Mouse (Mus musculus): ENCODE results near the gene Steap2.

Gene Steap2

GRCm38 (mm10) chr5:5663655-5664370 is 30.6 kb downstream of the Steap2 start, which contains the start of gene Cfap69:
Cfap69 (minus strand) TSS chr5:5664239.
- DNase-seq: peak; percentile 71 to 86

DNA sequence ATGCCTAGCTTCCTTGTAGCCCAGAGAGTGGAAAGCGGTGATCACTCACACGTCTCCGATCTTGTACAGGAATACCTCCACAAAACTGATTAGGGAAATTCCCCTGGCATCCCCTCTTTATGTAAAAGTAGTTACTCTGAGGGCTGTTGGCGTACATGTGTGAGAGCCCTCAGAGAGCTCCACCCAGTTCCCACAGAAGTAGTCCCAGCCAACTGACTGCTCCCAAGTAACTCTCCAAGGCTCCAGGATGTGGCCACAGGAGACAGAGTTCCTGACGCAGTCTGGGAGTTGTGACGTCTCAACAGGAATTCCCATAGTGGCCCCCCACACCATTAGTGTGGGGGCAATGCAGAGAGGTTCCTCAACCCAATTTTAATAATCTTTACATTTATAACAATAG is 31.3 kb downstream of the Steap2 start:
- DNase-seq: no peak

DNA sequence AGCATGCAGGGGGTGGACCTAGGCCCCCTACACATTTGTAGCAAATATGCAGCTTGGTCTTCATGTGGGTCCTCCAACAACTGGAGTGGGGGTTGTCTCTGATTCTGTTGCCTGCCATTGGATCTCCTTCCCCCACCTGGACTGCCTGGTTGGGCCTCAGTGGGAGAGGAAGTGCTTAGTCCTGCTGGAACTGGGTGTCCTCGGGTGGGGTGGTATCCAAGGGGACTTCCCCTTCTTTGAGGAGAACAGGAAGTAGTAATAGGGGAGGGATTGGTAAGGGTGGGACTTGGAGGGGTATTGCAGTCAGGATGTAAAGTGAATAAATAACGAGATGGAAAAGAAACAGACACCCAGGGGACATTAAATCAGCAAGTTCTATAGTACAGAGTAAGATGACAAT is 35.7 kb downstream of the Steap2 start:
- no peak for DNase-seq

GRCm38 (mm10) chr5:5657932-5658331 is 36.4 kb downstream of the Steap2 start:
- DNase-seq: no peak

DNA sequence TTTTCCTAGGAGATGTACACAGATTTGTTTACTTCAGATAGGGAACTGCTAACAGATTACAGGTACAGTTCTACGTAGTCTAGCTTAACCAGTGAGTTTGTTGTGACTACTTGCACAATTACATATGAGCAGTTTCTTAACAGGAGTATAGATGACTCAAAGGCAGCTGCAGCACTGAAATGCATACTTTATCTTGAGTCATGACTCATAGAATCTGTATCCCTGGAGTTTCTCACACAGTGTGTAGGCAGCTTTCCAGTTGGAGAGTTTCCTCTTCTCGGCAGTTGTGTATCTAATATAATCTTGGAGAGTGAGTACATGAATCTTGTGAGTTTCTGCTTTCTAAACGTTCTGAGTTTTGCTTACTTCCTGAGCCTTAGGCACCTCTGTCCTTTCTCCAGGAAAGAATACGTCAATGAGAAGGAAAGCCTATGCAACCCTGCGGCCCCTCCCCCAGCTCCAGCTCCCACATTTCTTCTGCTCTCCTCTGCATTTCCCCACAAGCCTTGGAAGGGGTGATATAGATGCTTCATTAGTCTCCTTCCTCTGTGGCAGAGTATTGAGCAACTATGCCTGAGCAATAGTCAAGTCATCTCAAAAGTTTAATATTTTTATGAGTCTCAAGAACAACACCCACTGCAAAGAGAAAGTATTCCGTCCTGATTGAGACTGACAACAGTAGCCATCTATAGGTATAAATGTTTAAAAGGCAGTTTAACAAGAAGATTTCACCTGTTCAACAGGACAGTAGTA is 45.4 kb downstream of the Steap2 start:
- DNase-seq: no peak

DNA sequence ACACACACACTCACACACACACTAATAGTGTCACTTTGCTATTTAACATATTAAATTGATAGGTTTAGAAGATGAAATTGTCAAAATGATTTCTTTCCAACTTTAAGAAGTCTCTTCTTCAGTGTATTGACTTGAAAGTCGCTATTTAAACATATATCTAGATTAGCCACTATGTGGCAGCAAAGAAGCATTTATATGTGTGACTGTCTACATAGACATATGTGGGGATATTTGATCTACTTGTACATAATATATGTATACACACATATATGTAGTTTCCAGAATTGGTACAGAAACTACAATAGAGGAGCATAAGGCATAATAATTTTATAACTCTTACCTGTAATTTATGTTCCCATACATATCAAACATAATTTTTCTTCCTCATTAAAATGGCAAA is 48.2 kb downstream of the Steap2 start:
- no peak for DNase-seq

DNA sequence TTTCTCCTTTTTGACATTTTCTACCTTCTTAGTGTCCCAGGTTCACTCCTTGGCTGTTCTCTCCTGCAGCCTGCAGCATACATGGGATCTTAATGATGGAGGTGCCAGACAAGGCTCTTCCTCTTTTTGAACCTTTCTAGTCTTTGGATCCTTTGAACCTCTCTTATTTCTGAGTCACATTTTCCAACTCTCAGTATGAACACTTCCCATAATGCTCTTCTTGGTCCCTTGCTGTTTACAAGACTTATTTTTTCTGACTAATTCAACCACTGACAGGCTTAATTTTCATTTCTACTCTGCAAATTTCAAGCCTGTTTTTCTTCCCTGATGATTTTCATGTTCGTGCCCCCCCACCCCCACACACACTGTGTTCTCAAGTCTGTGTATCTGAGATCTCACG is 55.9 kb downstream of the Steap2 start:
- DNase-seq: no peak

GRCm38 (mm10) chr5:5625491-5625890 is 68.9 kb downstream of the Steap2 start:
- no peak for DNase-seq

- no peak for DNase-seq
Measured at GRCm38 (mm10) chr5:5618329-5618728, 76.0 kb downstream of the Steap2 start.

Data from kidney, postnatal 36 days (tissue).